Mouse (Mus musculus) brain, embryonic 14.5 days (tissue): Measurements from ENCODE around the gene Dao. TPM values are rescaled to one million over a fixed set of nuclear protein-coding genes. Genes with fewer than 3 reads are reported as not detected.

ENCODE experiments used
- DNase-seq: peaks from one replicate; pipeline ENCODE4 v3.0.0-alpha.2; 2011; ENCODE audit warnings: low read depth
- CTCF ChIP-seq: fragments of 200-500 bp; IDR thresholded peaks from 2 replicates; pipeline ENCODE4 v1.5.1; 2012; ENCODE audit warnings: inconsistent platforms, mild to moderate bottlenecking, moderate library complexity, borderline replicate concordance; ENCODE audit not compliant: insufficient read depth, insufficient read length; ENCODE audit errors: extremely low read depth
- POLR2A ChIP-seq: fragments of 200-500 bp; IDR thresholded peaks from 2 replicates; pipeline ENCODE4 v1.6.1; 2012; ENCODE audit warnings: mild to moderate bottlenecking, inconsistent platforms, borderline replicate concordance; ENCODE audit not compliant: poor library complexity, insufficient read depth, insufficient read length, severe bottlenecking; ENCODE audit errors: extremely low read depth
- polyA plus RNA-seq: library from polyadenylated mRNA; depleted of rRNA; stranded (reverse); fragments of >200 nt; gene quantifications from 2 replicates; pipeline ENCODE4 v1.2.3, GENCODE M21; 2012

Dao gene
- polyA plus RNA-seq, 1 experiment = not detected

GRCm38 (mm10) chr5:114034393-114034792 is 30.9 kb downstream of the Dao start:
- no peak for TF ChIP-seq POLR2A
- TF ChIP-seq CTCF = no peak
- DNase-seq = no peak

DNA sequence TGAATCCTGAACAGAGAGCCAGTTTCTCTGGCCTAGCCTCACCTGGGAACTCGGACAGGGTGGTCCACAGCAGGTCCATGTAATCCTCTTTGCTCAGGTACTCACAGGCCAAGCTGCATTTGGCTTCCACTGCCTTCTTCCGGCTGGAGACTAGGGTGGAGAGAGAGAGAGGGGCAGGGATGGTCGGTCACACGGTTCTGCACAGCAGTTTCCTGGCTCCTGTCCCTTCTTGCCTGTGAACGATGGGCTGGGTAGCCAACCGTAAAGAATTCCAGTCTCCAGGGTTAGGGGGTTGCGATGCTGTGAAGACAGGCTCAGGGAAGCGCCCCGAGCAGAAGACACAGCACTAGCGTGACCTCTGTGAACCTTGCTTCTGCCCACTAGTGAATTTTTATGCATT is 31.6 kb downstream of the Dao start:
- peak; percentile 17 for DNase-seq
- TF ChIP-seq POLR2A (no peak), CTCF (no peak)

- DNase-seq = peak; percentile 38
- no peak for TF ChIP-seq CTCF
- no peak for TF ChIP-seq POLR2A
These were observed 37.0 kb downstream of the Dao start for GRCm38 (mm10) chr5:114040508-114040907.

DNA sequence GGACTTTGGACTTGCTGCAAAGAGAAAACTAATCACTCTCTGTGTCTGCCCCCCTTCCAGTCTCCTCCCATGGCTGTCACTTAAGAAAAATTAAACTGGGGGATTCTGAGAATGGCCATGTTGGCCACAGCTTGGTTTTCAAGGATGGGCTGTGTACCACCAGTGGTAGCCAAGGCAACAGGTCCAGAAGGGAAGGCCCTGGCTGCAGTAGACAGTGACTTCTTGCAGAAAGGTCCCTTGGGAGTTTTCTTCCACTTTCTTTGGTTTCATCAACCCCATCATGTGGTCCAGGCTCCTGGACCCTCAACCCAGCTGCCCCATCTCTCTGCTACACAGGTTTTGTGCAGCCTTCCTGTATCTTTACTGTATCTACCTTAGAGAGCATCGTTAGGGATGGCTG is 37.4 kb downstream of the Dao start:
- no peak for TF ChIP-seq CTCF
- TF ChIP-seq POLR2A = no peak
- DNase-seq = no peak

DNA sequence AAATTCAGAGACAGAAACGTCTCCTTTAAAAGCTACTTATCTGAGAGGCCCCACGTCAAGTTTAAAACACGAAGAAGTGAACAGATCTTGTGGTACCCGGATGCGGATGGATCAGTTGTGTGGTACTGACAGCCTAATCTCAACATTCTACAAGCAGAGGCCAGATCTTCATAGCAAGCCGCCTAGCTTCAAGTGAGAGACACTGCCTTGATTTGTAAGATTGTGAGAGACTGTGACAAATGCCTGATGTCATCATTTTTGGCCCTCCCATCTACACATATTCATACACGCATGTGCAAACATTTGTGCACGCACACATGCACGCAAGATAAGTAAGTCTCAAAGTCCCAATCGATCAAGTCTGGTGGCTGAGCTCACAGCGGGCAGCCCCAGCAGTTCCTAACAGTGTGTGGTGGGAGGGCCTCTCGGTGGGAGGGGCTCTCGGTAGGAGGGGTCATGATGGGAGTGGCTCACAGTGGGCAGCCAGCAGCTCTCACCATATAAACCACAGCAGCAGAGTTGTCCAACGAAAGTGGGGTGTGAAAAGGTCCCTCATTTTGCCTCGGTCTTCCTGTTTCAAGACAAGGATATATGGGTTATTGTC is 37.9 kb downstream of the Dao start:
- DNase-seq = no peak
- TF ChIP-seq CTCF = no peak
- no peak for TF ChIP-seq POLR2A

- TF ChIP-seq POLR2A (no peak), CTCF (no peak)
- no peak for DNase-seq
These were observed 40.3 kb downstream of the Dao start for GRCm38 (mm10) chr5:114043800-114044199.

DNA sequence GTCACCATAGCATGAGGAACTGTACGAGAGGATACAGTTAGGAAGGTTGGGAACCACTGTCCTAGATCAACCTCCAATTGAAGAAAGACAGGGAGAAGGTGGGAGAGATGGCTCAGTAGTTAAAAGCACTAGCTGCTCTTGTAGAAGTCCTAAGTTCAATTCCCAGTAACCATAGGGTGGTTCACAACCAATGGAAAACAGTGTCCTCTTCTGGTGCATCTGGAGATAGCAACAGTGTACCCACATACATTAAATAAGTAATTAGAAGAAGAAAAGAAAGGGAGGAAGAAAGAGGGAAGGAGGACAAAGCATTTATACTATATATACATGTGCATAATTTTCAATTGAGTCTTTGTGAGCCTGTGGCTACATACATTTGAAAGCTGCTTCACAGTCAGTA is 41.6 kb downstream of the Dao start:
- DNase-seq = peak; percentile 30
- peak; percentile 24; the same call in 1 of the 2 replicates for TF ChIP-seq CTCF
- TF ChIP-seq POLR2A = no peak

DNA sequence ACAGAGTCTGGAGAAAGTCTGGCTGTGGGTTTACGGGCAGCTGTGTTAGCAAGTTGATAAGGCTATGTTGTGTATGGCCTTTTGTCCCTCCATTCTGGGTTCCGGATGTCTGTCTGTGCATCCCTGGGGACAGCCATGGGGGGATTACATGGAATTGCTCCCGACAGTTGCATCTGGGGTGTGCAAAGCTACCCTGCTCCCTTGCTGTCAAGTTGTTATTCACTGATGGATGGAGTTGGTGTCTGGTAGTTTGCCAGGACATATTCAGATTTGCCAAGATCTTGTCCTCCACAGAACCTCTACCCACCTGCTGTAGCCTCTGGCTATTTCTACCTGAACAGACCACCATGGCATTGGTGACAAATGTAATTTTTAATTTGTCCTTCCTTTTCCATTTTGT is 42.6 kb downstream of the Dao start:
- TF ChIP-seq CTCF (no peak), POLR2A (no peak)
- DNase-seq = no peak

DNA sequence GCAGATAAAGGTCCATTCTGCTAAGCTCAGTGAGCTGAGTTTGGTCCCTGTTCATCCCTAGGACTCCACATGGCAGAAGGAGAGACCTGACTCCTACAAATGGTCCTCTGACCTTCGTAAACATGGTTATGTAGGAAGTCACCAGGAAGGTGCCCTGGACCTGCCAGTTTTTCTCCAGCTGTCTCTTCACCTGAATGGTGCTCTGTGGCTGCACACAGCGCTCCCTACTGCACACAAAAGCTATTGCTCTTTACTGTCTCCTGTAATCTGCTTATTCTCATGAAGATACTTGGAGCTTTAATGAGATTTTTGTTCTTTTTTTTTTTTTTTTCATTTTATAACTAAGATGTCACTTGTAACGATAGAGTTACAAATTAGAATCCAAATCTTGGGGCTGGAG is 43.1 kb downstream of the Dao start:
- TF ChIP-seq CTCF (peak; percentile 33; the same call in 1 of the 2 replicates), POLR2A (no peak)
- DNase-seq = no peak

- TF ChIP-seq CTCF = no peak
- no peak for TF ChIP-seq POLR2A
- DNase-seq = no peak
These were observed 43.7 kb downstream of the Dao start for GRCm38 (mm10) chr5:114047182-114047581.

- DNase-seq = peak; percentile 26
These were observed 45.3 kb downstream of the Dao start for GRCm38 (mm10) chr5:114048731-114049308.

GRCm38 (mm10) chr5:114052246-114052761 is 48.8 kb downstream of the Dao start:
- peak; percentile 70 for DNase-seq
- no peak for TF ChIP-seq POLR2A
- peak; percentile 89 for TF ChIP-seq CTCF

More at GRCm38 (mm10) chr5:114048731-114049308, 45.3 kb downstream of the Dao start:
- TF ChIP-seq POLR2A (no peak), CTCF (peak; percentile 5; the same call in 1 of the 2 replicates)
